Mouse (Mus musculus): ENCODE data around the gene Tceanc. TPM values are rescaled to one million over a fixed set of nuclear protein-coding genes. Genes with fewer than 3 reads are reported as not detected.

Tceanc gene
- total and polyA plus RNA-seq, 2 experiments from 2014 or later, result 3.7 to 3.9 TPM

DNA sequence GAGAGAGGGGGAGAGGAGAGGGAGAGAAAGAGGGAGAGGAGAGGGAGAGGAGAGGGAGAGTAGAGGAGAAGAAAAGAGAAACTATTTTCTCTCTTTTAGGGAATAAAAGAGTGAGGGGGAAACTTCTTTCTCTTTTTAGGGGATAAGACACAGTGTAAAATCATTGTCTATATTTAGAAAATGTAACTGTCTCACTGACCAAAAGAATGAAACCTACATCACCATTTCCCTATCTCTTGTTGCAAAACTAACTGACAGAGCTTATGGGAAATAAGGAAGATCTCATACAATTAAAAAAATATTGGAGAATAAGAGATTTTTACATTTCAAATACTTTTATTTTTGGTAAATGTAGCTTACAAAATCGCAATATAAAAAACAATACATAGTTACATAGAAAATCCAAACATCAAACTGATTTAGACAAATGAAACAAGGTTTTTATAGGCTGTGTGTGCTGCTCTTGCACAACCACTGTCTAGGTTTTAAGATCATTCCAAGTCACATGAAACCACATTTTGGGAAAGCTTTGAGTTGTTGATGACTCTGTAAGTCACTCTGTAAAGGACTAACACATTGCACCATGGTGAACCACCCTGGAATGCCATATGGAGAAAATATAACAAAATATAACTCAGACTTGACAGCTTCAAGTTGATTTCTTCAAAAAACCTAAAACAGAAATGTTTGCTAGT is 18.7 kb downstream of the Tceanc start:
- Histone ChIP-seq H3K36me3 (ENCODE audit: insufficient read depth, low read length) (no peaks in the 10 kb centered on the region), H3K9ac (replicated peaks; ENCODE audit: low read length) (no peak overlapping the region), H3K9me3 (ENCODE audit: low read length) (no peaks in the 10 kb centered on the region), H3K4me2 (ENCODE audit: low read depth, low read length) (no peak overlapping the region), H3K27ac (no peak overlapping the region), H3K4me1 (ENCODE audit: insufficient read depth, low read length) (no peaks in the 10 kb centered on the region), H3K27me3 (ENCODE audit: insufficient read depth, low read length) (no peaks in the 10 kb centered on the region), H3K4me3 (ENCODE audit: low read length) (no peak overlapping the region)
- WGBS, result 79% methylated on average over 1 of the region's 1 CpGs
- DNase-seq (ENCODE audit: low spot score) (no peak), ATAC-seq (no peak)
- no peak for TF ChIP-seq CTCF (IDR thresholded peaks at IDR 0.05; ENCODE audit: low read depth)

DNA sequence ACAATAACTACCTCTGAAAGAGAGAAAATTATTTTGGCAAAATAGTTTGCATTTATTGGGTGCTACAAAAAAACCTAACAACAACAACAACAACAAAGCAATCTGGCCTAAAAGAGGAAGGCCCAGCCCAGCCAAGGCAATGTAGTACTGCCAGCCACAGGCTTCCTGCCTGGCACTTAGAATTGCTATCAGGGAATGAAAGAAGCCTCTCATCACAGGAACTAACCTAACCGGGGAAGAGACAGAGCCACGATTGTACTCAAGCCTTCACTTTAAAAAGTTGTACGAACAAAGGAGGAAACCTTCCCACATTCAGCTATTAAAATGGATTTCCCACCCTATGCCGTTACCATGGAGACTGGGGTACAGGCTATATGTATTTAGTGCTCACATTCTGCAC is 20.6 kb downstream of the Tceanc start:
- Histone ChIP-seq H3K9me3 (ENCODE audit: low read length) (no peaks in the 10 kb centered on the region), H3K4me2 (ENCODE audit: low read depth, low read length) (no peak overlapping the region), H3K36me3 (ENCODE audit: insufficient read depth, low read length) (no peaks in the 10 kb centered on the region), H3K27ac (no peak overlapping the region), H3K4me1 (ENCODE audit: insufficient read depth, low read length) (no peaks in the 10 kb centered on the region), H3K27me3 (ENCODE audit: insufficient read depth, low read length) (no peaks in the 10 kb centered on the region), H3K4me3 (ENCODE audit: low read length) (no peak overlapping the region), H3K9ac (replicated peaks; ENCODE audit: low read length) (no peak overlapping the region)
- TF ChIP-seq CTCF (IDR thresholded peaks at IDR 0.05; ENCODE audit: low read depth), result no peak
- ATAC-seq (peak; percentile 64; the same call in 1 of the 2 replicates), DNase-seq (ENCODE audit: low spot score) (peak; percentile 21)
- WGBS, result 53% methylated on average over 4 of the region's 4 CpGs

GRCm38 (mm10) chrX:166495052-166495451 is 23.3 kb downstream of the Tceanc start:
- Histone ChIP-seq H3K27ac (no peak overlapping the region), H3K4me2 (ENCODE audit: low read depth, low read length) (no peak overlapping the region), H3K4me3 (ENCODE audit: low read length) (no peak overlapping the region), H3K9ac (replicated peaks; ENCODE audit: low read length) (no peak overlapping the region), H3K9me3 (ENCODE audit: low read length) (no peaks in the 10 kb centered on the region), H3K4me1 (ENCODE audit: insufficient read depth, low read length) (no peaks in the 10 kb centered on the region), H3K36me3 (ENCODE audit: insufficient read depth, low read length) (no peaks in the 10 kb centered on the region), H3K27me3 (ENCODE audit: insufficient read depth, low read length) (no peaks in the 10 kb centered on the region)
- ATAC-seq, result no peak
- DNase-seq (ENCODE audit: low spot score), result no peak
- TF ChIP-seq CTCF (IDR thresholded peaks at IDR 0.05; ENCODE audit: low read depth), result no peak
- WGBS, result 91% methylated on average over 2 of the region's 2 CpGs

- peak; percentile 93 for DNase-seq (ENCODE audit: low spot score)
- no peak for TF ChIP-seq CTCF (IDR thresholded peaks at IDR 0.05; ENCODE audit: low read depth)
- H3K27ac ChIP-seq, result peak within 1 kb of the TSS; percentile 76
- H3K27me3 ChIP-seq (ENCODE audit: insufficient read depth, low read length), result no peaks in the 10 kb centered on the region
- H3K4me1 ChIP-seq (ENCODE audit: insufficient read depth, low read length), result no peaks in the 10 kb centered on the region
- H3K9me3 ChIP-seq (ENCODE audit: low read length), result no peaks in the 10 kb centered on the region
- H3K4me2 ChIP-seq (ENCODE audit: low read depth, low read length), result peak within 1 kb of the TSS; percentile 52
- H3K36me3 ChIP-seq (ENCODE audit: insufficient read depth, low read length), result no peaks in the 10 kb centered on the region
- H3K9ac ChIP-seq (replicated peaks; ENCODE audit: low read length), result peak within 1 kb of the TSS; percentile 66
- ATAC-seq, result peak; percentile 99
- WGBS, result 27% methylated on average over 39 of the region's 41 CpGs
- H3K4me3 ChIP-seq (ENCODE audit: low read length), result peak within 1 kb of the TSS; percentile 54
These were observed 38.9 kb downstream of the Tceanc start, which contains the start of gene Rab9 for GRCm38 (mm10) chrX:166479365-166479983. Gene Rab9, minus strand, starts transcription at chrX:166479867.

GRCm38 (mm10) chrX:166478631-166479364 is 39.6 kb downstream of the Tceanc start:
- DNase-seq (ENCODE audit: low spot score) (peak; percentile 36), ATAC-seq (0 out of 2 replicates have a peak, but pooled peaks have one; percentile 3)
- no peaks in the 10 kb centered on the region for H3K27me3 ChIP-seq (ENCODE audit: insufficient read depth, low read length)
- TF ChIP-seq CTCF (IDR thresholded peaks at IDR 0.05; ENCODE audit: low read depth), result no peak
- no peaks in the 10 kb centered on the region for H3K36me3 ChIP-seq (ENCODE audit: insufficient read depth, low read length)
- WGBS, result 29% methylated on average over 28 of the region's 28 CpGs
- no peaks in the 10 kb centered on the region for H3K4me1 ChIP-seq (ENCODE audit: insufficient read depth, low read length)
- peak overlapping the region; percentile 52 for H3K4me2 ChIP-seq (ENCODE audit: low read depth, low read length)
- peak overlapping the region; percentile 54 for H3K4me3 ChIP-seq (ENCODE audit: low read length)
- peak overlapping the region; percentile 66 for H3K9ac ChIP-seq (replicated peaks; ENCODE audit: low read length)
- H3K9me3 ChIP-seq (ENCODE audit: low read length), result no peaks in the 10 kb centered on the region
- H3K27ac ChIP-seq, result peak overlapping the region; percentile 76

- no peak overlapping the region for H3K27ac ChIP-seq
- H3K9ac ChIP-seq (replicated peaks; ENCODE audit: low read length), result 0 out of 2 replicates have a peak overlapping the region, but pooled peaks have one; percentile 5
- no peaks in the 10 kb centered on the region for H3K36me3 ChIP-seq (ENCODE audit: insufficient read depth, low read length)
- peak overlapping the region; percentile 52 for H3K4me2 ChIP-seq (ENCODE audit: low read depth, low read length)
- WGBS, result 54% methylated on average over 6 of the region's 6 CpGs
- no peaks in the 10 kb centered on the region for H3K9me3 ChIP-seq (ENCODE audit: low read length)
- DNase-seq (ENCODE audit: low spot score), result no peak
- ATAC-seq, result no peak
- TF ChIP-seq CTCF (IDR thresholded peaks at IDR 0.05; ENCODE audit: low read depth), result no peak
- no peaks in the 10 kb centered on the region for H3K27me3 ChIP-seq (ENCODE audit: insufficient read depth, low read length)
- no peak overlapping the region for H3K4me3 ChIP-seq (ENCODE audit: low read length)
- H3K4me1 ChIP-seq (ENCODE audit: insufficient read depth, low read length), result no peaks in the 10 kb centered on the region
These were observed 41.0 kb downstream of the Tceanc start for GRCm38 (mm10) chrX:166477393-166477792.

Measured in hindbrain, postnatal 0 days (tissue).